Mouse (Mus musculus): ENCODE measurements around the gene Gm11595. TPM values are rescaled to one million over a fixed set of nuclear protein-coding genes. Genes with fewer than 3 reads are reported as not detected.

Gm11595 gene
- not detected in 2 replicates for polyA plus RNA-seq (2012; rRNA removed)

GRCm38 (mm10) chr11:99772813-99773212 lies at the start of gene Gm11595:
Gene Gm11595 (minus strand): TSS chr11:99772913.

GRCm38 (mm10) chr11:99815566-99815965 lies 42.9 kb upstream of the Gm11595 start, which contains the start of gene Gm11564:
Gene Gm11564 (minus strand): TSS chr11:99815666.

DNA sequence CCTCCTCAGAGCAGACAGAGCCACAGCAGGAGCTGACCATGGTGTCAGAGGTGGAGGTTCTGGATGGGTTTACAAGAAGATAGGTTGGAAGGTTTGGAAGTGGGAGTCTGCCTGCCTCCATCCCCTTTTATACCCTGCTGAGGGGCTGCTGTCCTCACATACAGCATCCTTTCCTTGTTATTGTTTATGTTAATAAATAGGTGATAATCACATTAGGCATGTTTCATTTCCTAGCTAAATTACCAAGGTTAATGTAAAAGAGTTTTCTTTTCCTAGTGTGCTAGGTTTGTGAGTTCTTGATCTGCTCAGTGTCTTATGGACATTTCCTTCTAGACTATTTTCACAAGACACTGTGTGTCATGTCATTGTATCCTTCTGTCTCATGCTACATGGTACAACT lies 37.1 kb upstream of the Gm11595 start, which contains the start of gene Krtap4-13:
TSS of gene Krtap4-13 (minus strand) at position 101 of the 400 bp plus-strand sequence.

DNA sequence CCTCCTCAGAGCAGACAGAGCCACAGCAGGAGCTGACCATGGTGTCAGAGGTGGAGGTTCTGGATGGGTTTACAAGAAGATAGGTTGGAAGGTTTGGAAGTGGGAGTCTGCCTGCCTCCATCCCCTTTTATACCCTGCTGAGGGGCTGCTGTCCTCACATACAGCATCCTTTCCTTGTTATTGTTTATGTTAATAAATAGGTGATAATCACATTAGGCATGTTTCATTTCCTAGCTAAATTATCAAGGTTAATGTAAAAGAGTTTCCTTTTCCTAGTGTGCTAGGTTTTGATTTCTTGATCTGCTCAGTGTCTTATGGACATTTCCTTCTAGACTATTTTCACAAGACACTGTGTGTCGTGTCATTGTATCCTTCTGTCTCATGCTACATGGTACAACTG lies 31.6 kb upstream of the Gm11595 start, which contains the start of gene Gm11554:
TSS of gene Gm11554 (minus strand) at position 101 of the 400 bp plus-strand sequence.

GRCm38 (mm10) chr11:99798832-99799231 lies 26.1 kb upstream of the Gm11595 start, which contains the start of gene Gm11569:
Gene Gm11569 (minus strand): TSS chr11:99798932.

DNA sequence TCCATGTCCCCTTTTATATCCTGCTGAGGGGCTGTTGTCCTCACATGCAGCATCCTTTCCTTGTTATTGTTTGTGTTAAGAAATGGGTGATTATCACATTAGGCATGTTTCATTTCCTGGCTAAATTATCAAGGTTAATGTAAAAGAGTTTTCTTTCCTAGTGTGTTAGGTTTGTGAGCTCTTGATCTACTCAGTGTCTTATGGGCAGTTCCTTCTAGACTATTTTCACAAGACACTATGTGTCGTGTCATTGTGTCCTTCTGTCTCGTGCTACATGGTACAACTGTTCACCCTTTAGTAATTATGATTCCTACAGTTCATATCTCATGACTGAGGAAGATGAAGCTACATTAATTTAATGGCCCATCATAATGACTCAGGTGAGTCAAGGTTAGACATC lies 20.7 kb upstream of the Gm11595 start, which contains the start of gene Gm11596:
TSS of gene Gm11596 (minus strand) at position 101 of the 400 bp plus-strand sequence.

GRCm38 (mm10) chr11:99784900-99785299 lies 12.2 kb upstream of the Gm11595 start, which contains the start of gene Krtap4-9:
Gene Krtap4-9 (plus strand): TSS chr11:99785200.

GRCm38 (mm10) chr11:99780604-99781003 lies 7.9 kb upstream of the Gm11595 start, which contains the start of gene Krtap4-8:
Gene Krtap4-8 (minus strand): TSS chr11:99780704.

GRCm38 (mm10) chr11:99734190-99734589 lies 38.5 kb downstream of the Gm11595 start, which contains the start of gene Gm14180:
Gene Gm14180 (minus strand): TSS chr11:99734290.

Other genes starting within 250 kb of the Gm11595 start
- not detected in 2 replicates for gene Krt40, start 229.8 kb downstream of the Gm11595 start, polyA plus RNA-seq (2012; rRNA removed)
- gene Krtap3-3, start 222.0 kb downstream of the Gm11595 start, polyA plus RNA-seq (2012; rRNA removed): not detected in 2 replicates
- not detected in 2 replicates for gene Krtap3-2, start 216.1 kb downstream of the Gm11595 start, polyA plus RNA-seq (2012; rRNA removed)
- gene Gm11939, start 213.4 kb downstream of the Gm11595 start, polyA plus RNA-seq (2012; rRNA removed): not detected in 2 replicates
- gene Krtap3-1, start 206.3 kb downstream of the Gm11595 start, polyA plus RNA-seq (2012; rRNA removed): not detected in 2 replicates
- gene Krtap1-5, start 191.9 kb downstream of the Gm11595 start, polyA plus RNA-seq (2012; rRNA removed): not detected in 2 replicates
- gene Krtap1-4, start 189.3 kb downstream of the Gm11595 start, polyA plus RNA-seq (2012; rRNA removed): not detected in 2 replicates
- not detected in 2 replicates for gene Krtap1-3, start 181.6 kb downstream of the Gm11595 start, polyA plus RNA-seq (2012; rRNA removed)
- not detected in 2 replicates for gene Krtap9-3, start 174.8 kb downstream of the Gm11595 start, polyA plus RNA-seq (2012; rRNA removed)
- not detected in 2 replicates for gene Gm11938, start 169.6 kb downstream of the Gm11595 start, polyA plus RNA-seq (2012; rRNA removed)
- gene Gm11937, start 162.7 kb downstream of the Gm11595 start, polyA plus RNA-seq (2012; rRNA removed): not detected in 2 replicates
- gene Krtap2-4, start 158.1 kb downstream of the Gm11595 start, polyA plus RNA-seq (2012; rRNA removed): not detected in 2 replicates
- not detected in 2 replicates for gene Gm11562, start 152.5 kb downstream of the Gm11595 start, polyA plus RNA-seq (2012; rRNA removed)
- gene Krtap4-1, start 144.7 kb downstream of the Gm11595 start, polyA plus RNA-seq (2012; rRNA removed): not detected in 2 replicates
- not detected in 2 replicates for gene Krtap4-2, start 137.8 kb downstream of the Gm11595 start, polyA plus RNA-seq (2012; rRNA removed)
- gene Krtap4-7, start 128.8 kb downstream of the Gm11595 start, polyA plus RNA-seq (2012; rRNA removed): not detected in 2 replicates
- not detected in 2 replicates for gene Gm11555, start 122.7 kb downstream of the Gm11595 start, polyA plus RNA-seq (2012; rRNA removed)
- not detected in 2 replicates for gene Gm11563, start 114.0 kb downstream of the Gm11595 start, polyA plus RNA-seq (2012; rRNA removed)
- gene Krtap4-6, start 107.0 kb downstream of the Gm11595 start, polyA plus RNA-seq (2012; rRNA removed): not detected in 2 replicates
- gene Gm14190, start 82.2 kb downstream of the Gm11595 start, polyA plus RNA-seq (2012; rRNA removed): not detected in 2 replicates
- gene Gm14180, start 38.6 kb downstream of the Gm11595 start, polyA plus RNA-seq (2012; rRNA removed): not detected in 2 replicates
- not detected in 2 replicates for gene Krtap4-8, start 7.8 kb upstream of the Gm11595 start, polyA plus RNA-seq (2012; rRNA removed)
- gene Krtap4-9, start 12.3 kb upstream of the Gm11595 start, polyA plus RNA-seq (2012; rRNA removed): not detected in 2 replicates
- gene Gm11596, start 20.6 kb upstream of the Gm11595 start, polyA plus RNA-seq (2012; rRNA removed): not detected in 2 replicates
- not detected in 2 replicates for gene Gm11569, start 26.0 kb upstream of the Gm11595 start, polyA plus RNA-seq (2012; rRNA removed)
- not detected in 2 replicates for gene Gm11554, start 31.5 kb upstream of the Gm11595 start, polyA plus RNA-seq (2012; rRNA removed)
- not detected in 2 replicates for gene Krtap4-13, start 37.0 kb upstream of the Gm11595 start, polyA plus RNA-seq (2012; rRNA removed)
- not detected in 2 replicates for gene Gm11564, start 42.8 kb upstream of the Gm11595 start, polyA plus RNA-seq (2012; rRNA removed)
- gene 2300003K06Rik, start 65.2 kb upstream of the Gm11595 start, polyA plus RNA-seq (2012; rRNA removed): not detected in 2 replicates
- gene Krtap4-16, start 78.7 kb upstream of the Gm11595 start, polyA plus RNA-seq (2012; rRNA removed): not detected in 2 replicates
- not detected in 2 replicates for gene Gm11568, start 85.0 kb upstream of the Gm11595 start, polyA plus RNA-seq (2012; rRNA removed)
- not detected in 2 replicates for gene Gm11559, start 91.6 kb upstream of the Gm11595 start, polyA plus RNA-seq (2012; rRNA removed)
- not detected in 2 replicates for gene Krtap9-1, start 100.5 kb upstream of the Gm11595 start, polyA plus RNA-seq (2012; rRNA removed)
- not detected in 2 replicates for gene Gm11567, start 106.3 kb upstream of the Gm11595 start, polyA plus RNA-seq (2012; rRNA removed)
- gene Krtap31-1, start 135.0 kb upstream of the Gm11595 start, polyA plus RNA-seq (2012; rRNA removed): not detected in 2 replicates
- not detected in 2 replicates for gene Gm11565, start 141.8 kb upstream of the Gm11595 start, polyA plus RNA-seq (2012; rRNA removed)
- gene Krtap31-2, start 163.4 kb upstream of the Gm11595 start, polyA plus RNA-seq (2012; rRNA removed): not detected in 2 replicates
- gene Krtap9-5, start 175.6 kb upstream of the Gm11595 start, polyA plus RNA-seq (2012; rRNA removed): not detected in 2 replicates
- gene Krtap29-1, start 206.1 kb upstream of the Gm11595 start, polyA plus RNA-seq (2012; rRNA removed): not detected in 2 replicates
- gene Krtap16-1, start 213.7 kb upstream of the Gm11595 start, polyA plus RNA-seq (2012; rRNA removed): not detected in 2 replicates
- gene Krtap17-1, start 221.1 kb upstream of the Gm11595 start, polyA plus RNA-seq (2012; rRNA removed): 0.29 and 0.34 TPM in 2 replicates
- not detected in 2 replicates for gene Krt33a, start 243.3 kb upstream of the Gm11595 start, polyA plus RNA-seq (2012; rRNA removed)

All from central nervous system, embryonic 14 days (tissue).